Mouse (Mus musculus): ENCODE measurements around the gene Mt3.
"Not testable (repeated sequence)": the region's sequence is repeated elsewhere in the genome, so short reads cannot be mapped to it uniquely, and the experiment has no call there.

Gene Mt3

GRCm38 (mm10) chr8:94150925-94151324 is 1.5 kb upstream of the Mt3 start:
- no peak for DNase-seq (ENCODE audit: extremely low read depth, low read depth)

DNA sequence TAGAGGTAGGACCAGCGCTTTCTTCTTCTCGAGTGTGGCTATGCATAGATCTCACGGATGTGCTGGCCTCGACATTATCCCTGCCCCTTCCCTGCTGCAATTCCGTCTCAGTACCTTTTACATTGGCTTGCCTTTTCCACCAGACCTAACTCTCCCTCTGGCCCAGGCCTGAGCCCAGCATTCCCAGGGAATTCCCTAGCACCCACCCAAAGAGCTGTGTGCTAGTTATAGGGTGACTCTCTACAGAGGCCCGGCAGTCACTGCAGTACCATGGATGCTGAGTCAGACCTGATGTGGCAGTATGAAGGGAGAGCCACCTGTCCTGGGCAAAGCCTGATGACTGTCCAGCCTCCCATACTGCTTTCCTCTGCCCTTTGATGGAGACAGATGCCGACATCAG is 1.0 kb downstream of the Mt3 start:
- no peak for DNase-seq (ENCODE audit: extremely low read depth, low read depth)

DNA sequence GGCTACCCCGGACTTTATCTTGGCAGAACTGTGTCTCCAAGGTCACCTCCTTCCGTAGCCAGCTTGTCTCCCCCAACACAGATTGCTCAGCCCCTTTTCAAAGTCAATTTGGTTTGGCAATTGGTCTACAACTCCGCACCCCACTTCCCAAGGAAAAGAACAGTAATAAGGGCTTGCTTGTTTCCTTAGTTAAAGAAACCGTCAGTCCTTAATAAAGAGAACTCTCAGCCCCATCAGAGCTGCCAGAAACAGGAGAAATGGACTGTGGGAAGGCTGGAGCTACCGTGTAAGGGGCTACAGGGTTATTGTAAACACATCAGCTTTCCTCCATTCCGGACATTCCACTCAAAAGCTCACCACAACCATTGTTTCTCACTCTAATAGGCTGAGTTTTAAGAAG is 2.1 kb downstream of the Mt3 start:
- DNase-seq (ENCODE audit: extremely low read depth, low read depth): no peak

- no peak for DNase-seq (ENCODE audit: extremely low read depth, low read depth)
These were observed 3.7 kb downstream of the Mt3 start for GRCm38 (mm10) chr8:94156092-94156491.

DNA sequence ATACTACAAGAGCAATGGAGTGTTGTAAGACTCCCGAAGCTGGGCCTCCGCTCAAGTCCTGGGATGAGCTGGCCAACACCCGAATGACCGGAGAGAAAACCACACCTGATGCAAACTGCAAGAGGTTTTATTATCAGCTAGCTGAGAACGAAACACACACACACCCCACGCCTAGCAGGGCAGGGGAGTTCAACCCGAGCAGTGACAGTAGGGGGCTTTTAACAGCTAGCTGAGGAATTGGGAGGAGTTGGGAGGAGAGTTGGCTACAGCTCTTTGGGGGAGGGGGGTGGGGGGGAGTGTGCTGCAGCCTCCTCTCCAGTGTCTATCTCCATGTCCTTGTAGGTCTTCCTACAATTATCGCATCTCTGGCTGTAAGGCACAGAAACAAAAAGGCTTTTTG is 13.4 kb downstream of the Mt3 start:
- DNase-seq (ENCODE audit: extremely low read depth, low read depth): not testable (repeated sequence)

DNA sequence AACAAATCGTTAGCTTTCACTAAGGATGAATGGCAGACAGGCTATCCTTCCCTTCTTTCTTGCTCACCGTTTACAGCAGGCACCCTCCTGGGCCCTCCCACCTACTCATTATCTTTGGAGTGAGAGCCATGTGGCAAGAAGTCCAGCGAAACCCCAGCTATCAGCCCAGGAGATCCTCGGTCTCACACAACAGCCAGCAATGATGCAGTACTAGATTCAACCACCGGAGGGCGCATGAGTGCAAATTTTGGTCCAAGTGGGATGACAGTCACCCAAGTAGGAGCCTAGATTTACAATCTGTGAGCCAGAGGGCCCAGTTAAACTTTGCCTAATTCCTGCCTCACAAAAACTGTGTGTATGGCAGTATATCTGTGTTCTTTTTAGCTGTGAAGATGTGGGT is 14.8 kb downstream of the Mt3 start:
- DNase-seq (ENCODE audit: extremely low read depth, low read depth): peak; percentile 69

DNA sequence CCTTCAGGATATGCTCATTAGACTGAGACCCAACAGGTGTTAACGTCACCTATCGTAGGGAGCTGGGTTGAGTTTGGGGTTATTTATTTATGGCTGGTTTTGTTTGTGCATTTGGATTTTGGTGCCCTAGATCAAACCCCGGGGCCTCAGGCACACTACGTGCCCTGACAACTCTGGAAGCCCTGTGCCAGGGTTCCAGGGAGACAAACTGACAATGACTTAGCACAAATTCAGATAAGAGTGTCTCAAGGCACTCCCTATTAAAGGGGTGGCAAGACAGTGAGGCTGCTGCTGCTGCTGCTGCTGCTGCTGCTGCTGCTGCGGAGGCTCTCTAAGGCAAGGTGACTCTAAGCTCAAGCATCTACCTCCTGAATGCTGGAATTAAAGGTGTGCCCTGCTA is 17.1 kb downstream of the Mt3 start:
- peak; percentile 59 for DNase-seq (ENCODE audit: extremely low read depth, low read depth)

- DNase-seq (ENCODE audit: extremely low read depth, low read depth): no peak
These were observed 18.9 kb downstream of the Mt3 start for GRCm38 (mm10) chr8:94171321-94171755.

DNA sequence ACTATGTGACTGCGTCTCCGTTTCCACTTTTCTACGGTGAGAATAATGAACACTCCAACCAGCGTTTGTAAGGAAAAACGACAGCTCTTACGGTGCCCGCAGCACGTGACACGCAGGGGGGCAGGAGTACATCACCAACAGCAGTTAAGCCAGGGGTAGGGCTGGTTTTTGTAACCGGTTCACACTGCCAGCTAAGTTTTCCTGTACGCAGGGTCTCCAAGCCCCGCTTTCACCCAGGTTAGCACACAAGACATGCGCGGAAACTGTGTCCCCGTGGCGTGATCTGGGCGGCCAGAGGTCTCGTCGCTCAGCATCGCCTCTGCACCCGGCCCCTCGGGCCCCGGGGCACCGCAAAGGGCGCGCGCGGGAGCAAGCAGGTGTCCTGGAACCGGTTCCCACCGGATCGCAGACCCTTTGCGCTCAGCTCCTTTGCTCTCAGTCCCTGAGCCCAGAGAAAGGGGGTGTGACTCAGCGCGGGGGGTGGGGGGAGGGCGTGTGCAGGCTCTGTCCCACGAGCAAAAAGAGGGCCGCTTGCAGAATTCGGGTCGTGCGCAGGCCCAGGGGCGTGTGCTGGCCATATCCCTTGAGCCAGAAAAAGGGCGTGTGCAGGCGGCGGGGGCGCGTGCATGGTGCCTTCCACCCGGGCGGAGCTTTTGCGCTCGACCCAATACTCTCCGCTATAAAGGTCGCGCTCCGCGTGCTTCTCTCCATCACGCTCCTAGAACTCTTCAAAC is 19.8 kb downstream of the Mt3 start, which contains the start of gene Mt2:
Gene Mt2 (plus strand): TSS at position 590 of the 734 bp plus-strand sequence.
- DNase-seq (ENCODE audit: extremely low read depth, low read depth): peak; percentile 76

DNA sequence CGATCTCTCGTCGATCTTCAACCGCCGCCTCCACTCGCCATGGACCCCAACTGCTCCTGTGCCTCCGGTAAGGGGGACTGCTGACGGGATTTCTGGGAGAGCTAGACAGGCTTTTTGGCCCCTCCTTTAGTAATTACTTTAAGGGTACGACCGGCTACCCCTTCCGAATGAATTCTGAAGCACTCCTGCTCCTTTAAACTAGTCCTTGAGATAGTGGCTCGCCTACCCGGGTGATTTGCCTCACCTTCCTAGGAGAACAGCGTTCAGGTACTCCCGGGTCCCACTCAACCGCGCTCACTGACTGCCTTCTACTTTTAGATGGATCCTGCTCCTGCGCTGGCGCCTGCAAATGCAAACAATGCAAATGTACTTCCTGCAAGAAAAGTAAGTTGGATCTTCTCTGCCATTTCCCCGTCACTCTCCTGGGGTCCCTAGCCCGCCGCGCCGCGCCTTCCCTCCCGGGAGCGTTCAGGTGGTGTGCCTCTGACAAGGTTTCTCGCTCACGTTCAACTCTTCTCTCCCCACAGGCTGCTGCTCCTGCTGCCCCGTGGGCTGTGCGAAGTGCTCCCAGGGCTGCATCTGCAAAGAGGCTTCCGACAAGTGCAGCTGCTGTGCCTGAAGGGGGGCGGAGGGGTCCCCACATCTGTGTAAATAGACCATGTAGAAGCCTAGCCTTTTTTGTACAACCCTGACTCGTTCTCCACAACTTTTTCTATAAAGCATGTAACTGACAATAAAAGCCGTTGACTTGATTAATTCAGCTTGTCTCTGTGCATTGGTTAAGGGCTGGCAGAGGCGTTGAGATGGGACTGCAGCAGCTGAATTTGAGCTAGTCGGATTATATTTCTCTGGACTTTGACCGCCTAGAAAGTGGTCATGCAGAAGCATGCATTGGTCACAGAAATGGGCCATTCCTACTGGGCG is 20.7 kb downstream of the Mt3 start:
- DNase-seq (ENCODE audit: extremely low read depth, low read depth): no peak

DNA sequence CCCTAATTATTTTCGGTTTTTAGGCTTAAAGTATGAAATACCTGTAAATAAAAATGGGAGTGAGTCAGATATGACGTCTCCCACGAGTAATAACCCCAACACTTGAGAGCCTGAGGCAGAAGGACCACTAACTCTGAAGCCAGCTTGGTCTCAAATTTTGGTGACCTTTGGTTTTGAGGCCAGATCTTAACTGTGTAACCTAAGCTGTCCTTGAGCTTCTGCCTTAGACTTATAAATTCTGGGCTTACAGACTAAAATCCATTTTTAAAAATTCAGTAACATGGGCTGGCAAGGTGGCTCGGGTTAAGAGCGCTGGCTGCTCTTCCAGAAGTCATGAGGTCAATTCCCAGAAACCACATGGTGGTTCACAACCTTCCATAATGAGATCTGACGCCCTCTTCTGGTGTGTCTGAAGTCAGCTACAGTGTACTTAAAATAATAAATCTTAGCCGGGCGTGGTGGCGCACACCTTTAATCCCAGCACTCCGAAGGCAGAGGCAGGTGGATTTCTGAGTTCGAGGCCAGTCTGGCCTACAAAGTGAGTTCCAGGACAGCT is 21.5 kb downstream of the Mt3 start:
- DNase-seq (ENCODE audit: extremely low read depth, low read depth): no peak

DNA sequence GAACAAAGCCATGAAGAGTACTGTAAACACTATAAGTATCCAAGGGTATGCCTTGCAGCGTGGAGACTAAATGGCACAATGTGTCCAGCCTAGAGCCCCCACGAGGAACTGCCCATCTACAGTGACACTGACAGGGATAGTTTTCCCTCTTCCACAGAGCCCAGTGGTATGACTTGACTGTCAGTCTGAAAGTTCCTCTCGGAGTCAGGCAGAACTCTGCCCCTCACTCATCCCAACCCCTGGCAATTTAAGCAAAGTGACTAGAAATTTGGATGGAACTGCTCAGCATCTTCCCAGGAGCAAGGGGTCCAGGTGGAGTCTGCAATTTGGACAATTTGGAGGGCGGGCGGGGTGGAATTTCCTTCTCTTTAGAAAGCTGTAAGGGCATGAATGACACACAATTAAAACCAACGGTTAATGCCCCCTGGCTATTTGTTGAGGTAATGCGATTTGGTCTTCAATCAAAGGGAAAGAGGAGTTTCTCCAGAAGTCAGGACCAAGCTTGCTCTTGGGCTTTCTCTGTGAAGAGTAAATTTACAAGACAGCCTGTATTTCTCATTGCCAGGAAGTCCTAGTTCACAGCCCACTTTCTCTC is 22.3 kb downstream of the Mt3 start:
- DNase-seq (ENCODE audit: extremely low read depth, low read depth): no peak

GRCm38 (mm10) chr8:94177716-94178390 is 25.4 kb downstream of the Mt3 start:
- DNase-seq (ENCODE audit: extremely low read depth, low read depth): no peak

DNA sequence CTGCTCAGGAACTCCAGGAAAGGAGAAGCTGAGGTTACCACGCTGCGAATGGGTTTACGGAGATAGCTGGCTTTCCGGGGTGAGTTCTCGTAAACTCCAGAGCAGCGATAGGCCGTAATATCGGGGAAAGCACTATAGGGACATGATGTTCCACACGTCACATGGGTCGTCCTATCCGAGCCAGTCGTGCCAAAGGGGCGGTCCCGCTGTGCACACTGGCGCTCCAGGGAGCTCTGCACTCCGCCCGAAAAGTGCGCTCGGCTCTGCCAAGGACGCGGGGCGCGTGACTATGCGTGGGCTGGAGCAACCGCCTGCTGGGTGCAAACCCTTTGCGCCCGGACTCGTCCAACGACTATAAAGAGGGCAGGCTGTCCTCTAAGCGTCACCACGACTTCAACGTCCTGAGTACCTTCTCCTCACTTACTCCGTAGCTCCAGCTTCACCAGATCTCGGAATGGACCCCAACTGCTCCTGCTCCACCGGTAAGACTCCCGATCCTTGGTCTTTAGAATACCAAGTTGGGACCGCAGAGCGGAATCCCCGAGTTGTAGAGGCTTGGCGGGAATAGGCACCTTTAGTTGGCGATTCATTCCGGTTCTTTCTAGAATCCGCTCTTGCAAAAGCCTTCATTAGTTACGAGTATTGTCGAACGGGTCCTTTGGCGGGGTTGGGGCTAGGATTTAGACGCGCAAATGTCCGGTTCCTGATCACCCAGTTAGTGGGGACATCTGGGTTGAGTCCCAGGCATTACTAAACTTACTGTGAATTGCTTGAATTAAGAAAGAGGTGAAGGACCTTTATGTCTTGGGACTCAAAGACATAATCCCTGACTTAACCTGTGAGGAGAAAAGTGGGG is 26.7 kb downstream of the Mt3 start, which contains the start of gene Mt1:
Gene Mt1 (plus strand): TSS at position 226 of the 856 bp plus-strand sequence.
- DNase-seq (ENCODE audit: extremely low read depth, low read depth): peak; percentile 99

GRCm38 (mm10) chr8:94179713-94180560 is 27.5 kb downstream of the Mt3 start:
- no peak for DNase-seq (ENCODE audit: extremely low read depth, low read depth)

DNA sequence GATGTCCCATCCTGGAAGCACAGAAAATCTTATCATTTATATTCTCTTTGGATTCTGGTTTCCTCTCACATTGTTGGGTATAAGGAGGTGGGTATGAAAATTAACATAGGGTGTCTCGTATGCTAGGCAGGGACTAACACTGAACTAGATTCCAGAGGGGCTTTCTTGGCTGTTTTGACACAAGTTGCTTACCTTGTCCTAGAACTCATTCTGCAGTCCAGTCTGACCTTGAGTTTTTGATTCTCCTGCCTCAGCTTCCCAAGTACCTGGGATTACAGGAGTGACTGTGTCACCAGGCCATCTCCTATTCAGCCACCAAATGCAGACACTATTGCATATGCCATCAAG is 28.1 kb downstream of the Mt3 start:
- DNase-seq (ENCODE audit: extremely low read depth, low read depth): no peak

- no peak for DNase-seq (ENCODE audit: extremely low read depth, low read depth)
These were observed 29.9 kb downstream of the Mt3 start for GRCm38 (mm10) chr8:94182055-94182929.

- peak; percentile 84 for DNase-seq (ENCODE audit: extremely low read depth, low read depth)
These were observed 30.7 kb downstream of the Mt3 start for GRCm38 (mm10) chr8:94183117-94183516.

Data from MEL-GATA-1-ER (cell line).